Comparison of ENCODE assay signal across 27 mouse cellular contexts in genomic region chr13:31181530-31181929, GRCm38 (mm10).
"Had no signal": no experiment of that assay in that cellular context is flagged by ENCODE, and none has a peak within 500 bp of the region (broad histone marks: within the 10 kb centered on the region; RNA-seq: fewer than 3 reads in every experiment).

No protein-coding gene starts in this region.

- H3K27me3 ChIP-seq: heart, embryonic 13.5 days; heart, embryonic 15.5 days; hindbrain, embryonic 13.5 days; hindbrain, embryonic 15.5 days; kidney, embryonic 15.5 days had no signal

- H3K4me2 ChIP-seq: heart, embryonic 11.5 days; heart, embryonic 13.5 days; heart, embryonic 15.5 days; hindbrain, embryonic 13.5 days; hindbrain, embryonic 15.5 days; kidney, embryonic 15.5 days; limb, embryonic 12.5 days; liver, embryonic 11.5 days had no signal

- H3K9me3 ChIP-seq: heart, embryonic 13.5 days; heart, embryonic 15.5 days; hindbrain, embryonic 13.5 days; hindbrain, embryonic 15.5 days; kidney, embryonic 15.5 days; limb, embryonic 10.5 days; limb, embryonic 12.5 days had no signal

- ATAC-seq: forebrain, postnatal 0 days; hindbrain, postnatal 0 days had no signal

- DNase-seq: forebrain, postnatal 0 days; gastrocnemius, postnatal 14 days; gastrocnemius, postnatal 36 days; heart, adult 18-20 months; heart, postnatal 14 days; heart, postnatal 36 days; kidney, adult 11 months; kidney, adult 2 months; kidney, adult 9 months; kidney, postnatal 14 days; kidney, postnatal 36 days; layer of hippocampus, adult 9-11 months; layer of hippocampus, postnatal 36 days; liver had no signal

- H3K36me3 ChIP-seq: heart, embryonic 13.5 days; heart, embryonic 15.5 days; hindbrain, embryonic 13.5 days; hindbrain, embryonic 15.5 days; kidney, embryonic 15.5 days; limb, embryonic 10.5 days; limb, embryonic 12.5 days had no signal

- H3K9ac ChIP-seq: forebrain, postnatal 0 days; heart, embryonic 13.5 days; heart, embryonic 15.5 days; hindbrain, embryonic 13.5 days; hindbrain, embryonic 15.5 days; kidney, embryonic 15.5 days; limb, embryonic 12.5 days; liver, embryonic 14.5 days had no signal

- H3K4me1 ChIP-seq: hindbrain, embryonic 13.5 days had no signal

- H3K27ac ChIP-seq: heart, embryonic 13.5 days; heart, embryonic 15.5 days; hindbrain, embryonic 13.5 days; hindbrain, embryonic 15.5 days; hindbrain, postnatal 0 days; kidney, embryonic 15.5 days; kidney, postnatal 0 days; layer of hippocampus, adult 2 months; limb, embryonic 10.5 days; limb, embryonic 12.5 days; liver, embryonic 14.5 days had no signal

- H3K4me3 ChIP-seq: heart, embryonic 13.5 days; heart, embryonic 15.5 days; hindbrain, embryonic 13.5 days; hindbrain, embryonic 15.5 days; kidney, embryonic 15.5 days; layer of hippocampus, adult 2 months; limb, embryonic 10.5 days; limb, embryonic 12.5 days had no signal
